Mouse (Mus musculus): ENCODE results near the gene Pdgfc. TPM values are rescaled to one million over a fixed set of nuclear protein-coding genes. Genes with fewer than 3 reads are reported as not detected.

The Pdgfc gene
- polyA plus RNA-seq, 1 experiment from 2014 or later: 7.2 TPM

GRCm38 (mm10) chr3:81037312-81037859 lies 1.2 kb downstream of the Pdgfc start:
- H3K4me3 ChIP-seq (ENCODE audit: low read depth, low read length): peak overlapping the region; percentile 70
- peak overlapping the region; percentile 90 for H3K4me2 ChIP-seq
- peak; percentile 94 for DNase-seq (ENCODE audit: low spot score, missing footprints)
- H3K9ac ChIP-seq (ENCODE audit: low read length): peak overlapping the region; percentile 74
- H3K4me1 ChIP-seq (ENCODE audit: control insufficient read depth, insufficient read depth, low read length): 0 out of 2 replicates have a peak, but pooled peaks cover 2% of the 10 kb centered on the region
- peak; percentile 69 for ATAC-seq (ENCODE audit: low FRiP score)
- no peak overlapping the region for H3K27ac ChIP-seq (ENCODE audit: low read depth, low read length)
- H3K27me3 ChIP-seq (ENCODE audit: control insufficient read depth, insufficient read depth, low read length): no peaks in the 10 kb centered on the region
- H3K9me3 ChIP-seq (ENCODE audit: control insufficient read depth, low read length): no peaks in the 10 kb centered on the region
- H3K36me3 ChIP-seq (ENCODE audit: control insufficient read depth, insufficient read depth, low read length): no peaks in the 10 kb centered on the region
- WGBS: under 1% methylated on average over 33 of the region's 34 CpGs

- Histone ChIP-seq H3K36me3 (ENCODE audit: control insufficient read depth, insufficient read depth, low read length) (no peaks in the 10 kb centered on the region), H3K4me2 (no peak overlapping the region), H3K27me3 (ENCODE audit: control insufficient read depth, insufficient read depth, low read length) (no peaks in the 10 kb centered on the region), H3K27ac (ENCODE audit: low read depth, low read length) (no peak overlapping the region), H3K4me1 (ENCODE audit: control insufficient read depth, insufficient read depth, low read length) (0 out of 2 replicates have a peak, but pooled peaks cover 2% of the 10 kb centered on the region), H3K4me3 (ENCODE audit: low read depth, low read length) (no peak overlapping the region), H3K9ac (ENCODE audit: low read length) (no peak overlapping the region), H3K9me3 (ENCODE audit: control insufficient read depth, low read length) (no peaks in the 10 kb centered on the region)
- DNase-seq (ENCODE audit: low spot score, missing footprints) (peak; percentile 91), ATAC-seq (ENCODE audit: low FRiP score) (no peak)
- WGBS: 61% methylated on average over 2 of the region's 2 CpGs
These were observed 3.0 kb downstream of the Pdgfc start for GRCm38 (mm10) chr3:81039131-81039653.

GRCm38 (mm10) chr3:81044653-81045343 lies 8.6 kb downstream of the Pdgfc start:
- Histone ChIP-seq H3K27ac (ENCODE audit: low read depth, low read length) (no peak overlapping the region), H3K4me2 (no peak overlapping the region), H3K9me3 (ENCODE audit: control insufficient read depth, low read length) (no peaks in the 10 kb centered on the region), H3K27me3 (ENCODE audit: control insufficient read depth, insufficient read depth, low read length) (no peaks in the 10 kb centered on the region), H3K4me3 (ENCODE audit: low read depth, low read length) (no peak overlapping the region), H3K36me3 (ENCODE audit: control insufficient read depth, insufficient read depth, low read length) (no peaks in the 10 kb centered on the region), H3K9ac (ENCODE audit: low read length) (no peak overlapping the region), H3K4me1 (ENCODE audit: control insufficient read depth, insufficient read depth, low read length) (peaks cover 7% of the 10 kb centered on the region)
- peak; percentile 86 for ATAC-seq (ENCODE audit: low FRiP score)
- 65% methylated on average over 2 of the region's 2 CpGs for WGBS
- DNase-seq (ENCODE audit: low spot score, missing footprints): no peak

GRCm38 (mm10) chr3:81045344-81046050 lies 9.3 kb downstream of the Pdgfc start:
- DNase-seq (ENCODE audit: low spot score, missing footprints): no peak
- peak; percentile 54 for ATAC-seq (ENCODE audit: low FRiP score)
- 68% methylated on average over 5 of the region's 5 CpGs for WGBS
- Histone ChIP-seq H3K27ac (ENCODE audit: low read depth, low read length) (no peak overlapping the region), H3K4me1 (ENCODE audit: control insufficient read depth, insufficient read depth, low read length) (peaks cover 7% of the 10 kb centered on the region), H3K9ac (ENCODE audit: low read length) (no peak overlapping the region), H3K4me2 (no peak overlapping the region), H3K36me3 (ENCODE audit: control insufficient read depth, insufficient read depth, low read length) (no peaks in the 10 kb centered on the region), H3K9me3 (ENCODE audit: control insufficient read depth, low read length) (no peaks in the 10 kb centered on the region), H3K27me3 (ENCODE audit: control insufficient read depth, insufficient read depth, low read length) (no peaks in the 10 kb centered on the region), H3K4me3 (ENCODE audit: low read depth, low read length) (no peak overlapping the region)

- H3K27me3 ChIP-seq (ENCODE audit: control insufficient read depth, insufficient read depth, low read length): no peaks in the 10 kb centered on the region
- no peak overlapping the region for H3K27ac ChIP-seq (ENCODE audit: low read depth, low read length)
- no peak overlapping the region for H3K9ac ChIP-seq (ENCODE audit: low read length)
- peaks cover 7% of the 10 kb centered on the region for H3K4me1 ChIP-seq (ENCODE audit: control insufficient read depth, insufficient read depth, low read length)
- ATAC-seq (ENCODE audit: low FRiP score) (no peak), DNase-seq (ENCODE audit: low spot score, missing footprints) (no peak)
- H3K4me3 ChIP-seq (ENCODE audit: low read depth, low read length): no peak overlapping the region
- no peaks in the 10 kb centered on the region for H3K36me3 ChIP-seq (ENCODE audit: control insufficient read depth, insufficient read depth, low read length)
- H3K4me2 ChIP-seq: no peak overlapping the region
- WGBS: 84% methylated on average over 10 of the region's 10 CpGs
- H3K9me3 ChIP-seq (ENCODE audit: control insufficient read depth, low read length): no peaks in the 10 kb centered on the region
These were observed 10.7 kb downstream of the Pdgfc start for GRCm38 (mm10) chr3:81046652-81047607.

GRCm38 (mm10) chr3:81051522-81051921 lies 15.3 kb downstream of the Pdgfc start:
- Histone ChIP-seq H3K4me3 (ENCODE audit: low read depth, low read length) (no peak overlapping the region), H3K27me3 (ENCODE audit: control insufficient read depth, insufficient read depth, low read length) (no peaks in the 10 kb centered on the region), H3K9me3 (ENCODE audit: control insufficient read depth, low read length) (no peaks in the 10 kb centered on the region), H3K4me1 (ENCODE audit: control insufficient read depth, insufficient read depth, low read length) (no peaks in the 10 kb centered on the region), H3K4me2 (no peak overlapping the region), H3K27ac (ENCODE audit: low read depth, low read length) (no peak overlapping the region), H3K9ac (ENCODE audit: low read length) (no peak overlapping the region), H3K36me3 (ENCODE audit: control insufficient read depth, insufficient read depth, low read length) (no peaks in the 10 kb centered on the region)
- no peak for ATAC-seq (ENCODE audit: low FRiP score)
- no peak for DNase-seq (ENCODE audit: low spot score, missing footprints)

GRCm38 (mm10) chr3:81052422-81052821 lies 16.2 kb downstream of the Pdgfc start:
- no peaks in the 10 kb centered on the region for H3K9me3 ChIP-seq (ENCODE audit: control insufficient read depth, low read length)
- no peak overlapping the region for H3K4me2 ChIP-seq
- 91% methylated on average over 6 of the region's 6 CpGs for WGBS
- DNase-seq (ENCODE audit: low spot score, missing footprints) (no peak), ATAC-seq (ENCODE audit: low FRiP score) (no peak)
- no peaks in the 10 kb centered on the region for H3K27me3 ChIP-seq (ENCODE audit: control insufficient read depth, insufficient read depth, low read length)
- no peak overlapping the region for H3K4me3 ChIP-seq (ENCODE audit: low read depth, low read length)
- no peaks in the 10 kb centered on the region for H3K36me3 ChIP-seq (ENCODE audit: control insufficient read depth, insufficient read depth, low read length)
- H3K9ac ChIP-seq (ENCODE audit: low read length): no peak overlapping the region
- no peak overlapping the region for H3K27ac ChIP-seq (ENCODE audit: low read depth, low read length)
- H3K4me1 ChIP-seq (ENCODE audit: control insufficient read depth, insufficient read depth, low read length): no peaks in the 10 kb centered on the region

- Histone ChIP-seq H3K4me3 (ENCODE audit: low read depth, low read length) (no peak overlapping the region), H3K4me1 (ENCODE audit: control insufficient read depth, insufficient read depth, low read length) (no peaks in the 10 kb centered on the region), H3K27ac (ENCODE audit: low read depth, low read length) (no peak overlapping the region), H3K27me3 (ENCODE audit: control insufficient read depth, insufficient read depth, low read length) (no peaks in the 10 kb centered on the region), H3K9me3 (ENCODE audit: control insufficient read depth, low read length) (no peaks in the 10 kb centered on the region), H3K9ac (ENCODE audit: low read length) (no peak overlapping the region), H3K4me2 (no peak overlapping the region), H3K36me3 (ENCODE audit: control insufficient read depth, insufficient read depth, low read length) (no peaks in the 10 kb centered on the region)
- DNase-seq (ENCODE audit: low spot score, missing footprints): no peak
- ATAC-seq (ENCODE audit: low FRiP score): no peak
These were observed 17.9 kb downstream of the Pdgfc start for GRCm38 (mm10) chr3:81054074-81054473.

Measured in midbrain, embryonic 11.5 days (tissue).